Mouse (Mus musculus) left cerebral cortex, adult 2 months (tissue): ENCODE results near the gene Bcl11a. TPM values are rescaled to one million over a fixed set of nuclear protein-coding genes. Genes with fewer than 3 reads are reported as not detected.

Experiments used
- DNase-seq, 2 experiments: peaks; one replicate each; pipeline ENCODE4 v3.0.0; 2021 to 2022; ENCODE audit warnings: low spot score in 2 of 2, mixed read lengths in 1 of 2; ENCODE audit errors: extremely low spot score in 1 of 2
- H3K27ac ChIP-seq: fragments of 200-600 bp; 2 replicates; pipeline ENCODE4 v1.8.1; 2022
- H3K4me3 ChIP-seq: fragments of 200-600 bp; 2 replicates; pipeline ENCODE4 v1.8.1; 2022
- CTCF ChIP-seq: fragments of 200-600 bp; IDR thresholded peaks from 2 replicates; pipeline ENCODE4 v1.8.1; 2022; ENCODE audit warnings: antibody characterized with exemption, mild to moderate bottlenecking, moderate library complexity
- intact Hi-C: fragments of 180-260 bp; cut with DNase I; formaldehyde crosslinking; loops from one replicate; pipeline ENCODE4 v1.15.1; 2025
- long read RNA-seq, 2 experiments: library from polyadenylated mRNA; stranded (forward); transcript quantifications; one replicate each; pipeline ENCODE4 v2.0.0; 2021; ENCODE audit warnings: borderline mapping rate in 2 of 2
- total RNA-seq, 2 experiments: library from RNA; stranded (reverse); gene quantifications; 2 replicates each; pipeline ENCODE4 v1.2.3; 2021

The Bcl11a gene
- total RNA-seq: 100 to 1,000 TPM; 101 to 103 TPM
- long read RNA-seq, experiment 1, full-length matches to known transcripts: 47 of 71 reads
- long read RNA-seq, experiment 1, partial matches to known transcripts: 5 of 71 reads
- long read RNA-seq, experiment 1, other reads (novel, unspliced or antisense): 19 of 71 reads
- long read RNA-seq, experiment 2, full-length matches to known transcripts: 35 of 54 reads
- long read RNA-seq, experiment 2, partial matches to known transcripts: 7 of 54 reads
- long read RNA-seq, experiment 2, other reads (novel, unspliced or antisense): 12 of 54 reads

DNA sequence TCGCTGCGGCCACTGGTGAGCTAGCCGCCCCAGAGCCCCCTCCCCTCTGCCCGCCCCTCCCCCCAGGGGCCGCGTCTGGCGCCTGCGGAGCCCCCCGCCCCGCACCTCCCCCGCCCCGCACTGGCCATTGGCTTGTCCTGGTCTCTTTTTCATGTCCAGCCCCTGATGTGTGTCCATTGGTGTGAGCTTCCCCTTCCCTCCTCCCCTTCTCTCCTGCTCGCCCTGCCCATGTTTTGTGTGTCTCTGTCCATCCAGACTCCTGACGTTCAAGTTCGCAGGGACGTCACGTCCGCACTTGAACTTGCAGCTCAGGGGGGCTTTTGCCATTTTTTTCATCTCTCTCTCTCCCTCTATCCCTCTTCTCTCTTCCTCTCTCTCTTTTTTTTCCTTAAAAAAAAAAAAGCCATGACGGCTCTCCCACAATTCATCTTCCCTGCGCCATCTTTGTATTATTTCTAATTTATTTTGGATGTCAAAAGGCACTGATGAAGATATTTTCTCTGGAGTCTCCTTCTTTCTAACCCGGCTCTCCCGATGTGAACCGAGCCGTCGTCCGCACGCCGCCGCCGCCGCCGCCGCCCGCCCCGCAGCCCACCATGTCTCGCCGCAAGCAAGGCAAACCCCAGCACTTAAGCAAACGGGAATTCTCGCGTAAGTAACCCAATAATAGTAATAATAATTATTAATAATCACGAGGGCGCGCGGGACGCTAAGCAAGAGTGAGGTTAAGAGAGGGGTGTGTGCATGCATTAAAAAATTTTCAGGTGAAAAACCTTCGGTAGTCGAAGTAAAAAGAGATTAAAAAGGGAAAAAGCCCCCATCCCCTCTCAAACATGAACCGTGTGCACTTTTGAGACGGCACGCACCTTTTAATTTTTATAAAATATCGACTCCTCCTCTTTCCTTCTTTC lies at the start of gene Bcl11a:
Gene Bcl11a (plus strand): TSS at position 262 of the 911 bp plus-strand sequence.
- intact Hi-C loops: loop anchor here (2.0 to 10.0 kb wide), 4 partner anchors 17 to 1994 kb away; no protein-coding TSS in a partner anchor
- peak within 1 kb of the TSS; percentile 97 for H3K27ac ChIP-seq
- DNase-seq: no peak
- H3K4me3 ChIP-seq: peak within 1 kb of the TSS; percentile 75
- no peak for TF ChIP-seq CTCF

DNA sequence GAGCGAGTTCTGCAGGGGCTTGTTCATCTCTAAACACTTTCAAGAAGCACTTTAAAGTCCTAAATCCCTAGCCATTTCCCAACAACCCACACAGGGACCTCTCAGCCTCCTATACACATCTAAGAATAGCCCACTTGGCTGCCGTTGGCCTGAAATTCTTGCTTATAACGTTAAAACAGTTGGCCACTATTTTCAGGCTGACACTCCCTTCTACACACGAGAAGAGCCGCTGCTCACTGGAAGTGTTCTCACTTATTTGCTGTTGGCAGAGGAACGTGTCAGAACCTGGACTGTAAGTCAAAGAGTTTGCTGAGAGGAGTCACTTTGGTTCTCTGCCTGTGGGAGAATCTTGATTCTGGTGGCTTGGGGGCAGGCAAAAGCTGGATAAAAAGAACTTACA lies 33.8 kb upstream of the Bcl11a start:
- Histone ChIP-seq H3K4me3 (no peak overlapping the region), H3K27ac (no peak overlapping the region)
- intact Hi-C loops: no loop called here
- TF ChIP-seq CTCF: no peak
- DNase-seq: peak in 1 of 2 experiments; percentile 23

DNA sequence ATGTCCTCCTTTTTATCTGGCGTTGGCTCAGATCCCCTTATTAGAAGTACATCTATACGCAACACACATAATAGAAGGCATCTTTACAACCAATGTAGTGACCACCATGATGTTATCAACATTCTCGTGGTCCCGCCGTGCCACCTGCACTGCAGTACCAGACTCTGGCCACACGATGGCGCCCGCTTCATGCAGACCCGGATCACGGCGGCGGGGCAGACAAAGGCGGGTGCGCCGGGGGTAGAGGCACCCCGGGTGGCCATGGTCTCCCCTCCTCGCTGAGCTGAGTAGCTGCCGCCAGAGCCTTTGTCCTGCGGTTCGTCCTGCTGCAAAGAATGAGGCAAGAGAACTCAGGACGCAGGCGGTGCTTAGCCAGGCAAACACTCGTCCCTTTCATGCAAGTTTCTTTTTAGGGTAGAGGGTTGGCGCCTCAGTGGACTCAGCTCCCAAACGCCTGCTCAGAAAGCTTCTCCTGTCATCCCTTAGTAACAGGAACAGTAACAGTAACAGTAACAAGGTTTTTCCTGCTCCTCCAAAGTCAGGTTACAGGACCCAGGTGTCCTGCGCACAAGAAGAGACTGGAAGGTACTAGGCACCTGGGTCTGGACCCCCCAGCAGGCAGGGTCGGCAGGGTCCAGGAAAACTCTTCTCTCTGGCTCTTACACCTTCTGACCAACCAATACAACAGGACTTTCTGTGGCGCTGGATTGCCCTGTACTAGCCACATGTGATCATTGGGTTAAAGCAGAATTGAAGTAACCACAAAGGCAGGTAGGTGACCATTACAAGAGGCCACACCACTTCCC lies 28.4 kb upstream of the Bcl11a start:
- peak overlapping the region; percentile 51; the same call in 1 of the 2 replicates for H3K27ac ChIP-seq
- TF ChIP-seq CTCF: no peak; the same call in none of the 2 replicates
- peak overlapping the region; percentile 49 for H3K4me3 ChIP-seq
- peak; percentile 81 to 90 for DNase-seq
- intact Hi-C loops: loop anchor here (2.0 kb wide), 1 partner anchor 71 kb away; no protein-coding TSS in a partner anchor

DNA sequence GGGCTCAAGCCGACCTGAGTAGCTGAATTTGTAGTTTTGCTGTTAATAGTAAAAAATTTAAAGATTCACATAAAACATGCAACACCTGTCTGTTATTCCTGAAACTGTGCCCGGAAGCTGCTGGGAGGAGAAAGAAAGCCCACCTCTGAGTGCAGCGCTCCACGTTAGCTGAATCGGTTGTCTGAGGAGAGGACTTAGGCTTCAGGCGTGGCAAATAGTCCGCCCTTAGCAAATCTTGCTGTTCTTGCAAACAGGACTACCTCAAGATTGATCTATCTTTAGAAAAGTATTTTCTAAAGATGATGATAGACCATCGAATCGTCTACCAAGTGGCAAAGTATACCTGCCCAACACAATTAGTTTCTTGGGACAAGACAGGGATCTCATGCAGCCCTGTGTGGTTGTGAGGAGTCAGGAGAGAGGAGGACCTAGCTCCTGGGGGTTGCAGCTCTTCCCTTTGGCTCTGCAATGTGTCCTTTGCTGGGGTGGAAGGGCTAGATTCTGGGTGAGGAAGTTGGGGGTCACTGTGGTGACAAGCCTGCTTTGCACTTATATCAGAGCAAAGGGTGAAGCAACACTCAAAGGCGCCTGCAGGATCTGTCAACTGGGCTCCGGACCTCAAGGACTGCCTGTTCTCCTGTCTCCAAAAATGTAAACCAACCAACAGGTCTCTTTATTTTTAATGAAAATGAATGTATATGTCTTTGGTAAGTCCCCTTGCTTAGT lies 27.7 kb upstream of the Bcl11a start:
- no peak for TF ChIP-seq CTCF

DNA sequence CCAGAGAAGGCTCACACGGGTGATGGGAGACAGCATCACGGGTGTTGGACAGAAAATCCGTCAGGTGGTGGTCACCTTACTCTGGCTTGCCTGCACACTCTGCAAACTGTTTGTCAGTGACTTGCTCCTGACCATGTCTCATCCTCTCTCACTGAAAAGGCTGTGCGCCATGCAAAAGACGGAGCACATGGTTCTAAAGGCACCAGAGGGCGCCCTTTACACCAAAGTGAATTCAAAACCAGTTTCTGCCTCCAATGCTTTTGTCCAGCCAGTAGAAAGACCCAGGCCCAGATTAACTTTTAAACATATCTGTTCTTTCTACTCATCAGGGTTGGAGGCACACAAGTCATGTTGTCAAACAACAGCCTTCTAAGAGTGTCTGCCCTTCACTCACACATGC lies 25.0 kb upstream of the Bcl11a start:
- H3K4me3 ChIP-seq: no peak overlapping the region
- H3K27ac ChIP-seq: no peak overlapping the region
- peak; percentile 34 for TF ChIP-seq CTCF
- no peak for DNase-seq
- intact Hi-C loops: no loop called here

More for the DNA sequence above, 27.7 kb upstream of the Bcl11a start:
- intact Hi-C loops: no loop called here
- Histone ChIP-seq H3K4me3 (no peak overlapping the region), H3K27ac (no peak overlapping the region)
- no peak for DNase-seq

DNA sequence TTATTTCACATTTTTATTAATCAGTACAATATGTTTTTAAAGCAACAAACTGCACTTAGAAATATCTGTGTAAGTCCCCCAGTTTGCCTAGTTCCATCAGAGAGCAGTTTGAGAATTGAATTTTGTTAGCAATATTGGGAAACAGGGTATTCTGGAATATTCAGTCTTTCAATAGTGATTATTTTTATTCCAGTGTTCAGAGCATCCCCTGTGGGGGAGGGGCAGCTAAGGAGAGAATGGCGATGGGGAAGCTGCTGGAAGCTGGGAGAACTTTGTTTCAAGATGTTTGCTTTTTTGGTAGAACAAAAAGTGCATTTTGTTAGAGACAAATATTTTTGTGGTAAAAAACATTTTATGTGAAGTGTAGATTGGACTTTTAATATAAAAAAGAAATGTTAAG lies 18.7 kb upstream of the Bcl11a start:
- Histone ChIP-seq H3K27ac (no peak overlapping the region; the same call in 1 of the 2 replicates), H3K4me3 (no peak overlapping the region)
- no peak for TF ChIP-seq CTCF
- intact Hi-C loops: no loop called here
- no peak for DNase-seq

DNA sequence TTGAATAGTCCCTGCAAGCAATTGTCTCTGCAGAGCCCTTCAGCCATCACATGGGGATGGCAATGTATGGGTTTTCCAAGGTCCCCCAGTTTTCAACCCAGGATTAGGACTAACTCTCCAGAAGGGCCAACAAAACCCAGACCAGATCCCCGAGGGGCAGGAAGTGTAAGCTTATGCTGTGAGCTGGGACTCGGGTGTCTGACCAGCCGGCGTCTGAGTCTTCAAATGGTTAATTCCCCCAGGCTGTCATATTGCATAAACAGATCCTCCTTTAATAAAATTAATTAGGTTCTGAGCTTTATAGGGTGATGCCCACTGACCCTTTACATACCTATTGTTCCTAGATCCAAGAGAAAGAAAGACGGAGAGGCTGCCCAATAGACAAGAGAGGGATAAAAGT lies 17.4 kb upstream of the Bcl11a start:
- DNase-seq: no peak
- H3K27ac ChIP-seq: peak overlapping the region; percentile 78
- TF ChIP-seq CTCF: no peak
- H3K4me3 ChIP-seq: peak overlapping the region; percentile 9
- intact Hi-C loops: loop anchor here (2.0 to 5.0 kb wide), 2 partner anchors 16 to 1797 kb away; no protein-coding TSS in a partner anchor

DNA sequence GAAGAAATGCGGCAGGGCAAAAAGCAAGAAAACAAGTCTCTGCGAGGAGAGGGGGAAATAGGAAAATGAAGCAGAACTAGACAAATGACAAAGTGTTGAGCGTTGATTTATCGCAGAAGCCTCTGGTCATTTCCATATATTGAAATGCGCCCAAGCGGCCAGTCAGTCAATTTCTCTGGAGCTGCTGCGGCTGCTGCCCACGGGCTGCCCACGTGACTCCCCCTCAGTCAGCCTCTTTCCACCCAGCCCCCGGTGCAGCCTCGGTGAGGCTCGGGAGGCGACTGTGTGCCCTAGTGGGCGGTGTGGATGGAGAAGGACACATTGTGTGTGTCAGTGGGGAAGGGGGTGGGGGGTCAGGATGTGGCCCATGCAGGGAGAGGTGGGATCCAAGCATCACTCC lies 16.0 kb upstream of the Bcl11a start:
- peak overlapping the region; percentile 25 for H3K4me3 ChIP-seq
- peak overlapping the region; percentile 91 for H3K27ac ChIP-seq
- no peak; the same call in 1 of the 2 replicates for TF ChIP-seq CTCF
- intact Hi-C loops: loop anchor here (2.0 to 5.0 kb wide), 2 partner anchors 15 to 1795 kb away; no protein-coding TSS in a partner anchor
- DNase-seq: peak in 1 of 2 experiments; percentile 56

DNA sequence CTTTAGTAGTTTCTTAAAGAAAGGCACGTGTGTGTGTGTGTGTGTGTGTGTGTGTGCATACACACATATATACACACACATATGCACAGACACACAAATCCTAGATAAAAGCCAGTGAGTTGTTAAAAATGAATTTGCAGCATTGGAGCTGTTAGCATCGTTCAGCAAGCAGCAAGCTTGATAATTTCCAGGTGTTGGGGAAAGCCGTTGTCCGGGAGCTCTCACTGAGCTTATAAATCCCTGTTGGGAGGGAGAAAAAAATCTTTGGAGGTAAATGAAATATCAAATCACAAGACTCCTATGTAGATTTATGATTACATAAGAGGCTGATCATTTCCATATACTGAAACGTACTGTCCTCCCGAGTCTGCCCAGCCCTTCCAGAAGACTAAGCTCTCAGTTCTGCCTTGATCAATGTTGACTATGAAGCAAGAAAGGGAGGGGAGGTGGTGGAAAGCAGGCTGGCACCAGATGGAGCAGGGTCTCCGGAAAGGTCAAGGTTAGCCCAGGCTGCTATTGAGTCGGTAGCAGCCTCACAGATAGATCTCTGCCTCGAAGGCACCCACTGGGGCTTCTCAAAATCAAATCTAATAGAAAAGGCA lies 15.3 kb upstream of the Bcl11a start:
- intact Hi-C loops: loop anchor here (5.0 kb wide), 1 partner anchor 1795 kb away; no protein-coding TSS in a partner anchor
- Histone ChIP-seq H3K4me3 (no peak overlapping the region), H3K27ac (peak overlapping the region; percentile 91)

DNA sequence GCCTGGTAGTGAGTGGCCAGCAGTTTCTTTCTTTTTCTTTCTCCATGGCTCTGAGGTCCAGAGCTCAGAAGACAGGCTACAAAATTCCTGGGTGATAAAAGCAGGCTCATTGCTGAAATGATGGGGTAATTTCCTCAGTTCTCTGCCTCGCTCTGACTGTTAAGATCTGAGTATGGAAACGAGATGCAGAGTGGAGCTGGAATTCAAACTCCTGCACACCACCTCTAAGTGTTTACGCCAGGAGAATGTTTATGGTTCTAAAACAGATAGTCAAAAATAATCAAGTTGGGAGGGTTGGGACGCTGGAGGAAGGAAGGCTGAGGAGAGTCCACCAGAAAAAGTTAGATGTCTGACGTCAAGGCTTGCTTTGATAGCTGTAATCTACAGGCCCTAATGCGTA lies 13.6 kb upstream of the Bcl11a start:
- Histone ChIP-seq H3K4me3 (no peak overlapping the region), H3K27ac (peak overlapping the region; percentile 91)
- intact Hi-C loops: loop anchor here (5.0 kb wide), 1 partner anchor 1793 kb away; no protein-coding TSS in a partner anchor
- TF ChIP-seq CTCF: no peak
- DNase-seq: no peak

More for the DNA sequence above, 15.3 kb upstream of the Bcl11a start:
- no peak for TF ChIP-seq CTCF
- DNase-seq: no peak
